Mouse (Mus musculus) cortical plate, adult 2 months (tissue): ENCODE measurements around the gene 4933427D14Rik. TPM values are rescaled to one million over a fixed set of nuclear protein-coding genes. Genes with fewer than 3 reads are reported as not detected.

ENCODE experiments used
- H3K27ac ChIP-seq: fragments of 200-500 bp; 2 replicates; pipeline ENCODE4 v1.5.1; 2012; ENCODE audit warnings: low read length, control low read depth, inconsistent platforms; ENCODE audit not compliant: insufficient read depth
- H3K4me1 ChIP-seq: fragments of 200-500 bp; 2 replicates; pipeline ENCODE4 v1.6.1; 2011; ENCODE audit warnings: low read length; ENCODE audit not compliant: control insufficient read depth, insufficient read depth
- H3K4me3 ChIP-seq: fragments of 200-500 bp; 2 replicates; pipeline ENCODE4 v1.5.1; 2011; ENCODE audit warnings: mild to moderate bottlenecking, low read length, control low read depth; ENCODE audit not compliant: insufficient read depth
- CTCF ChIP-seq: fragments of 200-500 bp; IDR thresholded peaks from 2 replicates; pipeline ENCODE4 v1.5.1; 2011; ENCODE audit warnings: mild to moderate bottlenecking, control low read depth, low read length; ENCODE audit not compliant: insufficient read depth; ENCODE audit errors: extremely low read depth
- POLR2A ChIP-seq: fragments of 200-500 bp; IDR thresholded peaks from 2 replicates; pipeline ENCODE4 v1.6.1; 2011; ENCODE audit warnings: mild to moderate bottlenecking, low read length, control low read depth; ENCODE audit not compliant: insufficient read depth; ENCODE audit errors: extremely low read depth
- polyA plus RNA-seq: library from polyadenylated mRNA; depleted of rRNA; stranded (reverse); fragments of >200 nt; gene quantifications from 2 replicates; pipeline ENCODE4 v1.2.3, GENCODE M21; 2012

4933427D14Rik gene
- polyA plus RNA-seq, 1 experiment: 34.1 TPM

GRCm38 (mm10) chr11:72132266-72132665, 75.0 kb downstream of the 4933427D14Rik start:
- no peak overlapping the region for H3K27ac ChIP-seq
- peaks cover 16% of the 10 kb centered on the region for H3K4me1 ChIP-seq
- TF ChIP-seq CTCF (no peak), POLR2A (no peak)
- no peak overlapping the region for H3K4me3 ChIP-seq

- H3K27ac ChIP-seq: no peak overlapping the region
- H3K4me1 ChIP-seq: peaks cover 17% of the 10 kb centered on the region
- no peak overlapping the region for H3K4me3 ChIP-seq
- TF ChIP-seq CTCF (no peak), POLR2A (no peak)
Measured at GRCm38 (mm10) chr11:72131697-72132096, 75.6 kb downstream of the 4933427D14Rik start.

- TF ChIP-seq POLR2A: no peak
- no peak for TF ChIP-seq CTCF
Measured at GRCm38 (mm10) chr11:72130905-72131304, 76.4 kb downstream of the 4933427D14Rik start.

GRCm38 (mm10) chr11:72130472-72130871, 76.8 kb downstream of the 4933427D14Rik start:
- TF ChIP-seq CTCF (no peak), POLR2A (no peak)
- H3K4me3 ChIP-seq: no peak overlapping the region
- peaks cover 19% of the 10 kb centered on the region for H3K4me1 ChIP-seq
- H3K27ac ChIP-seq: 0 out of 2 replicates have a peak overlapping the region, but pooled peaks have one; percentile 26

More at GRCm38 (mm10) chr11:72130905-72131304, 76.4 kb downstream of the 4933427D14Rik start:
- H3K4me3 ChIP-seq: no peak overlapping the region
- no peak overlapping the region for H3K27ac ChIP-seq
- peaks cover 19% of the 10 kb centered on the region for H3K4me1 ChIP-seq

DNA sequence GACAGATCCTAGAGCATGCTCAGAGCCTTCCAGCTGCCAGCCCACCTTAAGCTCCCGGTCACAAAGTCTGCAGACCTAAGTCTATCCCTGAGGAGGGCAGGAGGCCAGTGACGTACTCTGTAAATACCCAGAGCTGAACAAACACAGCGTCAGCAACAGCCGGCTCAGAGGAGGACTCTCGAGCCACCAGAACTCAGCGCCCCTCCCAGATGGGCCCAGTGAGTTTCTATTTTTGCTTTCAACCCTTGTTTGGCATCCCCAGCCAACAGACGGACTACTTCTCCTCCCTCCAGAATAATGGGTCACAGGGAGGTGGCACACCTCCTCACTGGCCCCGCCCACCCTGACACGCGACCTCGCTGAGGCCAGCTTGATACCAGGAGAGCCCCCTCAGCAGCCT, 77.2 kb downstream of the 4933427D14Rik start:
- peaks cover 19% of the 10 kb centered on the region for H3K4me1 ChIP-seq
- TF ChIP-seq CTCF (no peak), POLR2A (no peak)
- H3K27ac ChIP-seq: 0 out of 2 replicates have a peak overlapping the region, but pooled peaks have one; percentile 26
- no peak overlapping the region for H3K4me3 ChIP-seq

DNA sequence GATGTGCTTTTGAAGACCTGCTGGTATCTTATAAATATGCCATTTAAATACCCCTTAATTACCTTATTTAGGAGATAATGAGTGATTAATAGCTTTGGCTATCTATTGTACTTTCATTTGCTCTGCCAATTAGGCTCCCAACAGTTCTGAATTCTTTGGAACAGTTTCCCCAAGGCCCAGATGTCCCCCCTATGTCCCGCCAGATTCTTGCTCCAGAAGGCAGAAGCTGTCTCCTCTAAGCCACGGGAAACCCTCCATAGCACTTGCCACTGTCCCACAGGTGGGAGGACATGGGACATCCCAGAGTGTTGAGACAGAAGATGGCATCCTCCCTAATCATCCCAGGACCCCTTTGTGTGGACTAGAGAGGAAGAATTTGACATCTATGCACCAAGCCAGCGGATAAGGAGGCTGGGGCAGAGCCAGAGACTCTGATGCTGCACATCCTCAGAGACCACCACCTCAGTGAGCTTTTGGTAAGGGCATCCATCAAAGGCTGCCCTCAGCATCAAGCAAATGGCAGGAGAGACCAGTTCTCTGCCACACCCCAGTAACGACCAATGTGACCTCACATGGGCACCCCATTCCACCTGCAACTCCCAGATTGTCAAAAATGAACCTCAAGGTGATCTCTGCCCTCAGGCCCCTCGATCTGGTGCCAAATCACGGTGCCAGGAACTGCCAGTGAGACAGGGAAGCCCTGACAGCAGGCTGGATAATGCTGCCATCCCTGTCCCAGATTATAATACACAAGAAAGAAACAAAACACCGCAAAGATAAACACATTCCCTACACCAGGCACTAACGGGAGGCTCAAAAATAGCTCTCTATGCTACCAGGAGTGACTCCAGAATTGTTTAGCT, 78.0 kb downstream of the 4933427D14Rik start:
- Histone ChIP-seq H3K4me1 (peaks cover 19% of the 10 kb centered on the region), H3K4me3 (no peak overlapping the region), H3K27ac (no peak overlapping the region)
- TF ChIP-seq POLR2A: no peak

DNA sequence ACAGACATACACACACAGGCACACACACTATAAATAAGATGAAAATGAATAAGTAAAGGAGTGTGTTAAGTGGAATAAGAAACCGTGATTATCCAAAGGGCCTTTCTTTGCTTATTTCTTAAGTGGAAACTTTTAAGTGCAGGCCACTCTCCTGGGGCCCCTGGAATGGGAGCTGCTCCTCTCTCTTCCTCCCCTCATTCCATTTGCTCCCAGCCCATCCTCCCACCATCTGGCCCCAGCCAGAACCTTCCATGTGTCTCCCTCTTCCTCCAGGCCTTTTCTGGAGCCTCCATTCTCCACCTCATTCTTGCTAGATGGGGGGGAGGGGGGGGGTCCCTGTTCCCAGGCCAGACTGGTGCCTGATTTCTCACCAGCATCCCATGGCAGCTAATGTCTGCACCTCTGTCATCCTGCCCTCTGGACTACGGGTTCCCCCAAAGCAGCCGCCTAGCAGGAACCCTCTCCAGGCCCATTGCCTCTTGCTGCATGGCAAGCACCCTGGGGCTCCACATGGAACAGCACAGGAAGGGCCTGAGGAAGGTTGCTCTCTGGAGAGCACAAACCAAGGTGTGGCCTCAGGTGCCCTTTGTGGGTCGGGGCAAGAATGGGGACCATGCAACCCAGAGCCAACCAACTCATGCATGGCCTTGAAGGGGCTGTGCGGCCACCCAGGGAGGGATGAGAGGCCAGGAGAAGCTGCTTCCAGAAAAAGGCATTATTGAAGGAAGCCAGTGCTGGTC, 79.6 kb downstream of the 4933427D14Rik start:
- Histone ChIP-seq H3K27ac (no peak overlapping the region), H3K4me3 (no peak overlapping the region), H3K4me1 (peaks cover 19% of the 10 kb centered on the region)
- TF ChIP-seq CTCF: no peak
- TF ChIP-seq POLR2A: no peak

DNA sequence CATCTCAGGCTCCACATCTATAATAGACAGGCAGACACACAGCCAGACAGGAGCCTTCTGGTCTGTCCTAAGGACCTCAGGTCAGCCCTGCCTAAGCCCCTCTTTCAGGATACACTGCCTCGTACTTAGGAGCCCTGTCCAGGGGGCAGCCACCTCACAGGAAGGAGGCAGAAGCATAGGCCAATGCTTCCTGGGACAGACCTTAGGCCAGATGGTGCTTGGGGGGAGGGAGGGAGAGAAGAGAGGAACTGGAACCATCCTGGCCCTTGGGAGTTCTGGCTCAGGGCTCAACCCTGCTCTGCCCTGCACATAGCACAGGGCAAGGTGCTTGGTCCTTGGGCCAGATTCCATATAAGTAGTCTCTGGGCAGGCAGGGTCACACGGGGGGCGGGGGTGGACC, 81.5 kb downstream of the 4933427D14Rik start:
- TF ChIP-seq CTCF (no peak), POLR2A (no peak)
- Histone ChIP-seq H3K4me1 (peaks cover 17% of the 10 kb centered on the region), H3K27ac (no peak overlapping the region), H3K4me3 (no peak overlapping the region)

DNA sequence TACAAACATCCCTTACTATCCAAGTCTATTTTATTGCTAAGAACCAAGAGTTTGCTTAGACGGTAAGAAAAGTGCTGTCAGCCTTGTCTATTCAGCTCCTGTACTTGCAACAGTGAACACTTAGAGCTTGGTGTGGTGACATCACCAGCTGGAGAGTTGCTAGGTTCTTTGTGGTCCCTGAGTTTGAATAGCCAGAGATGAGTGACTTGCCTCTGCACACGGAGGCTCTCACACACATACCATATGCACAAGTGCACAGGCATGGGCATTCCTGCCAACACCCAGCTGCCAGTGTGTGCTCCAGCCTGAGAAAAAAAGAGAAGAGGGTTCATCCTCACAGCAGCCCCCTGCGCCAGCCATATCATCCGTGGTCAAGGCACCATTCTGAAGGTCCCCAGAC, 83.7 kb downstream of the 4933427D14Rik start:
- TF ChIP-seq POLR2A: no peak
- TF ChIP-seq CTCF: no peak
- H3K4me1 ChIP-seq: peaks cover 11% of the 10 kb centered on the region
- no peak overlapping the region for H3K4me3 ChIP-seq
- no peak overlapping the region for H3K27ac ChIP-seq
